Mouse (Mus musculus) hindbrain, embryonic 11.5 days (tissue): ENCODE measurements around the gene Selenop. TPM values are rescaled to one million over a fixed set of nuclear protein-coding genes. Genes with fewer than 3 reads are reported as not detected.
A peak's percentile ranks its signal among the peaks of the same experiment; 100 is the strongest.

ENCODE experiments used
- ATAC-seq: fragments of 200-750 bp; cut with Nextera tagmentation; 2 replicates; pipeline ENCODE4 v1.8.0; 2017; ENCODE audit warnings: mild to moderate bottlenecking, moderate TSS enrichment, moderate library complexity; ENCODE audit not compliant: low FRiP score
- DNase-seq: peaks from one replicate; pipeline ENCODE4 v3.0.0-alpha.2; 2015; ENCODE audit warnings: low spot score
- H3K27ac ChIP-seq: fragments of 300-500 bp; sonication (generic); 2 replicates; pipeline ENCODE4 v1.5.1; 2014; ENCODE audit warnings: mild to moderate bottlenecking, low read depth, low read length
- H3K27me3 ChIP-seq: fragments of 300-500 bp; sonication (generic); 2 replicates; pipeline ENCODE4 v1.6.1; 2014; ENCODE audit warnings: mild to moderate bottlenecking, low read length, moderate library complexity, mixed read lengths; ENCODE audit not compliant: control insufficient read depth, insufficient read depth
- H3K36me3 ChIP-seq: fragments of 300-500 bp; sonication (generic); 2 replicates; pipeline ENCODE4 v1.6.1; 2014; ENCODE audit warnings: mild to moderate bottlenecking, low read length, moderate library complexity, mixed read lengths; ENCODE audit not compliant: control insufficient read depth, insufficient read depth
- H3K4me1 ChIP-seq: fragments of 300-500 bp; sonication (generic); replicated peaks from 2 replicates; pipeline ENCODE4 v1.6.1; 2014; ENCODE audit warnings: low read length, mixed read lengths; ENCODE audit not compliant: control insufficient read depth, insufficient read depth
- H3K4me2 ChIP-seq: fragments of 300-500 bp; sonication (generic); replicated peaks from 2 replicates; pipeline ENCODE4 v1.6.1; 2014; ENCODE audit warnings: mild to moderate bottlenecking, low read depth, low read length
- H3K4me3 ChIP-seq: fragments of 300-500 bp; sonication (generic); 2 replicates; pipeline ENCODE4 v1.5.1; 2014; ENCODE audit warnings: low read depth, low read length
- H3K9ac ChIP-seq: fragments of 300-500 bp; sonication (generic); 2 replicates; pipeline ENCODE4 v1.6.1; 2014; ENCODE audit warnings: low read depth, low read length
- H3K9me3 ChIP-seq: fragments of 300-500 bp; sonication (generic); 2 replicates; pipeline ENCODE4 v1.6.1; 2016; ENCODE audit warnings: low read length; ENCODE audit not compliant: control insufficient read depth
- WGBS: fragments of 180-500 bp; shearing (Covaris S2); extraction: QIAGEN DNeasy Blood & Tissue Kit; methylation state at CpG from one replicate; pipeline ENCODE4 v1.1.7; 2014; 5-methylcytosine and 5-hydroxymethylcytosine counted together
- polyA plus RNA-seq: library from polyadenylated mRNA; unstranded; fragments of >200 nt; fragmentation: Nextera tagmentation; extraction: Ambion mirVana; gene quantifications from 2 replicates; pipeline ENCODE4 v1.2.1, GENCODE M21; 2014

Selenop gene
- polyA plus RNA-seq, 1 experiment from 2014 or later, result 99.4 TPM

- no peaks in the 10 kb centered on the region for H3K9me3 ChIP-seq
- 85% methylated on average over 3 of the region's 3 CpGs for WGBS
- no peak overlapping the region for H3K9ac ChIP-seq
- no peak overlapping the region for H3K27ac ChIP-seq
- ATAC-seq (no peak), DNase-seq (no peak)
- H3K4me1 ChIP-seq, result no peaks in the 10 kb centered on the region
- H3K27me3 ChIP-seq, result no peaks in the 10 kb centered on the region
- H3K36me3 ChIP-seq, result no peaks in the 10 kb centered on the region
- H3K4me2 ChIP-seq, result no peak overlapping the region
- H3K4me3 ChIP-seq, result no peak overlapping the region
Measured at GRCm38 (mm10) chr15:3262883-3263282, 5.5 kb upstream of the Selenop start.

- Histone ChIP-seq H3K9me3 (no peaks in the 10 kb centered on the region), H3K4me2 (no peak overlapping the region), H3K27me3 (no peaks in the 10 kb centered on the region), H3K4me3 (no peak overlapping the region), H3K4me1 (no peaks in the 10 kb centered on the region), H3K27ac (no peak overlapping the region), H3K9ac (no peak overlapping the region), H3K36me3 (no peaks in the 10 kb centered on the region)
- WGBS, result 97% methylated on average over 4 of the region's 4 CpGs
- DNase-seq (no peak), ATAC-seq (no peak)
Measured at GRCm38 (mm10) chr15:3264293-3264692, 4.1 kb upstream of the Selenop start.

DNA sequence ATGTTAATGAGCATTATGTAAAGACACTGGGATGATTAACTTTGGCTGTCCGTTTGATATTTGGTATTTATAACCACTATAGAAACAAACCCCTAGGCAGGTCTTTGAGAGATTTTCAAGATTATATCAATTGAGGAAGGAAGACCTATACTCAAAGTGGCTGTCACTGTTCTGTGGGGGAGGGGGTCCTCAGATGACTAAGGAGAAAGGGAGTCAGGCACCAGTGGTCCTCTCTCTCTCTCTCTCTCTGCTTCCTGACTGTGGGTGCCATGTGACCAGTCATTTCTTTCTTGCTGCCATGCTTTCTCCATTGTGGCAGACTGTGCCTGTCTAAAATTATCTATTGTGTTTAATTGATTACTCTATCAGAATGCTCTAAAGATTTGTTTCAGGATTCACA, 3.5 kb upstream of the Selenop start:
- no peak for DNase-seq
- no peak for ATAC-seq
- WGBS, result 94% methylated on average over 1 of the region's 1 CpGs
- no peaks in the 10 kb centered on the region for H3K4me1 ChIP-seq
- no peak overlapping the region for H3K27ac ChIP-seq
- H3K9ac ChIP-seq, result no peak overlapping the region
- no peak overlapping the region for H3K4me2 ChIP-seq
- H3K9me3 ChIP-seq, result no peaks in the 10 kb centered on the region
- no peak overlapping the region for H3K4me3 ChIP-seq
- no peaks in the 10 kb centered on the region for H3K27me3 ChIP-seq
- no peaks in the 10 kb centered on the region for H3K36me3 ChIP-seq

DNA sequence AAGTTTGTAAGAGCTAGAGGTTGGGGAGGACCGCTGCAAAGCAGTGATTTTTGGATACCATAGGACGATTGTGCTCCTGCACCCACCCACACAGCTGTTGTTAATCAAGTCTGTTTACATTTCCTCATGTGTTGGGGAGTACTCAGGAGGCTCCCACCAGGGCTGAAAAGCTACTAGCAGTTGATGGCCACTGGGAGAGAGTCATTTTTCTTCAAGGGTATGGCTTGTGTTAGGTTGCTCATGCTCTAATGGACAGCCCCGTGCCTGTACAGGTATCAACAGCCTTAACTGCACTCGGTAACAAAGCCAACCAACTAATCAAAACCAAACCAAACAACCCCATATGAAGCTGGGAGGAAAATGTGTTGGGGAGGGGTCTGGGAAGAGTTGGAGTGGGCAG, 1.1 kb downstream of the Selenop start:
- H3K4me1 ChIP-seq, result no peaks in the 10 kb centered on the region
- no peak overlapping the region for H3K4me3 ChIP-seq
- no peak overlapping the region for H3K9ac ChIP-seq
- DNase-seq, result peak; percentile 8
- H3K36me3 ChIP-seq, result no peaks in the 10 kb centered on the region
- no peak for ATAC-seq
- WGBS, result 69% methylated on average over 4 of the region's 4 CpGs
- no peaks in the 10 kb centered on the region for H3K27me3 ChIP-seq
- H3K9me3 ChIP-seq, result no peaks in the 10 kb centered on the region
- no peak overlapping the region for H3K27ac ChIP-seq
- no peak overlapping the region for H3K4me2 ChIP-seq

GRCm38 (mm10) chr15:3269996-3270645, 1.8 kb downstream of the Selenop start:
- peak; percentile 49 for DNase-seq
- peak overlapping the region; percentile 31 for H3K4me2 ChIP-seq
- H3K27me3 ChIP-seq, result no peaks in the 10 kb centered on the region
- H3K36me3 ChIP-seq, result no peaks in the 10 kb centered on the region
- no peaks in the 10 kb centered on the region for H3K4me1 ChIP-seq
- ATAC-seq, result peak; percentile 53; the same call in 1 of the 2 replicates
- no peak overlapping the region for H3K4me3 ChIP-seq
- 23% methylated on average over 6 of the region's 6 CpGs for WGBS
- no peak overlapping the region for H3K9ac ChIP-seq
- no peaks in the 10 kb centered on the region for H3K9me3 ChIP-seq
- H3K27ac ChIP-seq, result no peak overlapping the region

DNA sequence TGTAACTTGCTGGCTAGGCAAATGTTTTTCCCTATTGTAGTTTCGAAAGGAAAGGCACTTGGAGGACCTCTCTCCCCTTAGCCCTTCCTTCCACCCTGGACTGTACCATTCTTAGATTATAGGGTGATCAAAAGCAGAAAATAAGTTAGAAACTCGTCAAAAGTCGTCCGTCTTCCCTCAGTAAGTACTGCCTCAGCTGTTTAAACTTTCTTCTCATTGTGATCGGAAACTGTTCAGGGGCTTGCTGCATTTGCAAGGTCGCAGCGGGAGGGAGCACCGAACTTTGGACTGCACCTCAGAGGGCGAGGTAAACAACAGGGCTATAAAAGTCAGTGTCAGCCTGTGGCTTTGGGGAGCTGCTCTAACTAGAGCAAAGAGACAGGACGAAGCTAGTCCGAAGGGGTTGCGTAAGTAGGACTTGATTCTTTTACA, 2.3 kb downstream of the Selenop start:
- H3K4me3 ChIP-seq, result peak overlapping the region; percentile 6; the same call in 1 of the 2 replicates
- no peaks in the 10 kb centered on the region for H3K36me3 ChIP-seq
- H3K27me3 ChIP-seq, result no peaks in the 10 kb centered on the region
- peak; percentile 83 for ATAC-seq
- peak overlapping the region; percentile 31 for H3K4me2 ChIP-seq
- H3K4me1 ChIP-seq, result no peaks in the 10 kb centered on the region
- 0 out of 2 replicates have a peak overlapping the region, but pooled peaks have one; percentile 11 for H3K9ac ChIP-seq
- peak overlapping the region; percentile 42; the same call in 1 of the 2 replicates for H3K27ac ChIP-seq
- DNase-seq, result peak; percentile 68
- WGBS, result 3% methylated on average over 12 of the region's 12 CpGs
- no peaks in the 10 kb centered on the region for H3K9me3 ChIP-seq

DNA sequence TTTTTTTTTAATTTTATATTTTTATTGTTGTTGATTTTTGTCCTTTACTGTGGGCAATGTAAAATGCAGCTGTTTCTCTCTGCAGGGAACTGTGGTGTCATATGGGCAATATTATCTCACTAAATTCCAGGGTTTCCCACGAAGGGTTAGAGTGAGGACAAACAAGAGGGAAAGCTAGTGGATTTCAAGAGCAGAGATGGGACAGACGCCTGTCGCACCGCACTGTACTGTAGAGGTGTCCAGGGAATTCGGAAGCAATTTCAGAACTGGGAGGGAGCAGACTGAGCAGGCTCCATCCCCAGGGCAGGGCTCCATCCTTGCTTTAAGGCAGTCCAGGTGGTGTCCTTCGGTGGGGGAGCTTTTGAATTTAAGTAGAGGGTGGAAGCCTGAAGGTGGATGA, 2.9 kb downstream of the Selenop start:
- no peaks in the 10 kb centered on the region for H3K4me1 ChIP-seq
- 0 out of 2 replicates have a peak overlapping the region, but pooled peaks have one; percentile 6 for H3K4me3 ChIP-seq
- no peak overlapping the region for H3K9ac ChIP-seq
- 0 out of 2 replicates have a peak overlapping the region, but pooled peaks have one; percentile 17 for H3K4me2 ChIP-seq
- WGBS, result 45% methylated on average over 6 of the region's 6 CpGs
- H3K27me3 ChIP-seq, result no peaks in the 10 kb centered on the region
- H3K36me3 ChIP-seq, result no peaks in the 10 kb centered on the region
- no peak overlapping the region for H3K27ac ChIP-seq
- DNase-seq (peak; percentile 19), ATAC-seq (0 out of 2 replicates have a peak, but pooled peaks have one; percentile 44)
- no peaks in the 10 kb centered on the region for H3K9me3 ChIP-seq

GRCm38 (mm10) chr15:3273191-3273590, 4.8 kb downstream of the Selenop start:
- Histone ChIP-seq H3K27ac (no peak overlapping the region), H3K4me3 (no peak overlapping the region), H3K4me2 (no peak overlapping the region), H3K36me3 (no peaks in the 10 kb centered on the region), H3K4me1 (no peaks in the 10 kb centered on the region), H3K27me3 (no peaks in the 10 kb centered on the region), H3K9ac (no peak overlapping the region), H3K9me3 (no peaks in the 10 kb centered on the region)
- no peak for DNase-seq
- 92% methylated on average over 1 of the region's 1 CpGs for WGBS
- no peak for ATAC-seq

GRCm38 (mm10) chr15:3277391-3277790, 9.0 kb downstream of the Selenop start:
- no peak for DNase-seq
- no peaks in the 10 kb centered on the region for H3K27me3 ChIP-seq
- no peak for ATAC-seq
- H3K27ac ChIP-seq, result no peak overlapping the region
- H3K4me2 ChIP-seq, result no peak overlapping the region
- WGBS, result 92% methylated on average over 2 of the region's 2 CpGs
- H3K9me3 ChIP-seq, result no peaks in the 10 kb centered on the region
- no peak overlapping the region for H3K9ac ChIP-seq
- no peaks in the 10 kb centered on the region for H3K36me3 ChIP-seq
- no peaks in the 10 kb centered on the region for H3K4me1 ChIP-seq
- H3K4me3 ChIP-seq, result no peak overlapping the region
